Mouse (Mus musculus) stomach, embryonic 15.5 days (tissue): ENCODE measurements around the gene Bloc1s3. TPM values are rescaled to one million over a fixed set of nuclear protein-coding genes. Genes with fewer than 3 reads are reported as not detected.

ENCODE experiments used
- ATAC-seq: fragments of 200-750 bp; cut with Nextera tagmentation; 2 replicates; pipeline ENCODE4 v1.8.0; 2017; ENCODE audit warnings: low read depth, moderate number of reproducible peaks, moderate TSS enrichment; ENCODE audit not compliant: insufficient read depth, low FRiP score
- H3K27ac ChIP-seq: fragments of 300-500 bp; sonication (generic); 2 replicates; pipeline ENCODE4 v1.5.1; 2015; ENCODE audit warnings: mild to moderate bottlenecking, inconsistent platforms
- H3K27me3 ChIP-seq: fragments of 300-500 bp; sonication (generic); replicated peaks from 2 replicates; pipeline ENCODE4 v1.6.1; 2015; ENCODE audit warnings: inconsistent platforms
- H3K36me3 ChIP-seq: fragments of 300-500 bp; sonication (generic); 2 replicates; pipeline ENCODE4 v1.6.1; 2015; ENCODE audit warnings: inconsistent platforms
- H3K4me1 ChIP-seq: fragments of 300-500 bp; sonication (generic); 2 replicates; pipeline ENCODE4 v1.6.1; 2015; ENCODE audit warnings: inconsistent platforms
- H3K4me2 ChIP-seq: fragments of 300-500 bp; sonication (generic); 2 replicates; pipeline ENCODE4 v1.6.1; 2015; ENCODE audit warnings: mild to moderate bottlenecking, inconsistent platforms
- H3K4me3 ChIP-seq: fragments of 300-500 bp; sonication (generic); replicated peaks from 2 replicates; pipeline ENCODE4 v1.5.1; 2015; ENCODE audit warnings: inconsistent platforms
- H3K9ac ChIP-seq: fragments of 300-500 bp; sonication (generic); 2 replicates; pipeline ENCODE4 v1.6.1; 2015; ENCODE audit warnings: inconsistent platforms
- H3K9me3 ChIP-seq: fragments of 300-500 bp; sonication (generic); 2 replicates; pipeline ENCODE4 v1.6.1; 2016; ENCODE audit warnings: inconsistent platforms
- WGBS: fragments of 180-500 bp; shearing (Covaris S2); methylation state at CpG from one replicate; pipeline ENCODE4 v1.1.7; 2015; 5-methylcytosine and 5-hydroxymethylcytosine counted together
- polyA plus RNA-seq: library from polyadenylated mRNA; unstranded; fragments of >200 nt; fragmentation: Nextera tagmentation; extraction: Ambion mirVana; gene quantifications from 2 replicates; pipeline ENCODE4 v1.2.1, GENCODE M21; 2015

Bloc1s3 gene
- polyA plus RNA-seq, 1 experiment from 2014 or later = 2.4 TPM

GRCm38 (mm10) chr7:19459144-19459870, 48.9 kb downstream of the Bloc1s3 start:
- Histone ChIP-seq H3K9me3 (no peaks in the 10 kb centered on the region), H3K4me2 (peak overlapping the region; percentile 94), H3K36me3 (no peaks in the 10 kb centered on the region; the same call in 1 of the 2 replicates), H3K27ac (peak overlapping the region; percentile 57; the same call in 1 of the 2 replicates), H3K9ac (peak overlapping the region; percentile 52), H3K4me3 (peak overlapping the region; percentile 72), H3K4me1 (peaks cover 19% of the 10 kb centered on the region), H3K27me3 (no peaks in the 10 kb centered on the region)
- ATAC-seq = no peak
- WGBS = 21% methylated on average over 5 of the region's 6 CpGs

- WGBS = 1% methylated on average over 26 of the region's 42 CpGs
These were observed 49.5 kb downstream of the Bloc1s3 start, which contains the start of gene Mark4 for GRCm38 (mm10) chr7:19458591-19459111. Gene Mark4 (minus strand): TSS chr7:19458821.

GRCm38 (mm10) chr7:19458072-19458486, 50.1 kb downstream of the Bloc1s3 start:
- H3K27me3 ChIP-seq = no peaks in the 10 kb centered on the region
- peaks cover 18% of the 10 kb centered on the region for H3K4me1 ChIP-seq
- H3K9ac ChIP-seq = peak overlapping the region; percentile 89
- under 1% methylated on average over 31 of the region's 31 CpGs for WGBS
- H3K4me2 ChIP-seq = peak overlapping the region; percentile 94
- peak overlapping the region; percentile 74 for H3K27ac ChIP-seq
- peak overlapping the region; percentile 72 for H3K4me3 ChIP-seq
- H3K9me3 ChIP-seq = no peaks in the 10 kb centered on the region
- ATAC-seq = peak; percentile 61
- no peaks in the 10 kb centered on the region; the same call in 1 of the 2 replicates for H3K36me3 ChIP-seq

More at GRCm38 (mm10) chr7:19458591-19459111, 49.5 kb downstream of the Bloc1s3 start, which contains the start of gene Mark4:
- Histone ChIP-seq H3K4me3 (peak within 1 kb of the TSS; percentile 72), H3K9ac (peak within 1 kb of the TSS; percentile 89), H3K4me2 (peak within 1 kb of the TSS; percentile 94), H3K36me3 (no peaks in the 10 kb centered on the region; the same call in 1 of the 2 replicates), H3K9me3 (no peaks in the 10 kb centered on the region), H3K27ac (peak within 1 kb of the TSS; percentile 74), H3K4me1 (peaks cover 18% of the 10 kb centered on the region), H3K27me3 (no peaks in the 10 kb centered on the region)
- ATAC-seq = peak; percentile 79

- H3K9me3 ChIP-seq = no peaks in the 10 kb centered on the region
These were observed 50.6 kb downstream of the Bloc1s3 start for GRCm38 (mm10) chr7:19457414-19458071.

GRCm38 (mm10) chr7:19456628-19457027, 51.5 kb downstream of the Bloc1s3 start:
- no peaks in the 10 kb centered on the region for H3K27me3 ChIP-seq
- peaks cover 18% of the 10 kb centered on the region for H3K4me1 ChIP-seq
- WGBS = 85% methylated on average over 7 of the region's 7 CpGs
- no peak for ATAC-seq
- H3K4me3 ChIP-seq = peak overlapping the region; percentile 72; the same call in 1 of the 2 replicates
- H3K9me3 ChIP-seq = no peaks in the 10 kb centered on the region
- no peak overlapping the region for H3K9ac ChIP-seq
- H3K4me2 ChIP-seq = peak overlapping the region; percentile 94
- peaks cover 1% of the 10 kb centered on the region; the same call in 1 of the 2 replicates for H3K36me3 ChIP-seq
- no peak overlapping the region for H3K27ac ChIP-seq

More at GRCm38 (mm10) chr7:19457414-19458071, 50.6 kb downstream of the Bloc1s3 start:
- Histone ChIP-seq H3K4me3 (peak overlapping the region; percentile 72), H3K36me3 (no peaks in the 10 kb centered on the region; the same call in 1 of the 2 replicates), H3K27ac (peak overlapping the region; percentile 74), H3K4me2 (peak overlapping the region; percentile 94), H3K4me1 (peaks cover 18% of the 10 kb centered on the region), H3K9ac (peak overlapping the region; percentile 89), H3K27me3 (no peaks in the 10 kb centered on the region)
- ATAC-seq = no peak; the same call in none of the 2 replicates
- 6% methylated on average over 14 of the region's 14 CpGs for WGBS

- peaks cover 8% of the 10 kb centered on the region for H3K36me3 ChIP-seq
- H3K4me1 ChIP-seq = peaks cover 18% of the 10 kb centered on the region
- peak overlapping the region; percentile 94; the same call in 1 of the 2 replicates for H3K4me2 ChIP-seq
- WGBS = 72% methylated on average over 11 of the region's 11 CpGs
- H3K27me3 ChIP-seq = no peaks in the 10 kb centered on the region
- H3K9ac ChIP-seq = no peak overlapping the region
- H3K4me3 ChIP-seq = no peak overlapping the region
- no peaks in the 10 kb centered on the region for H3K9me3 ChIP-seq
- no peak for ATAC-seq
- no peak overlapping the region for H3K27ac ChIP-seq
These were observed 52.2 kb downstream of the Bloc1s3 start for GRCm38 (mm10) chr7:19455819-19456495.

- H3K4me1 ChIP-seq = peaks cover 18% of the 10 kb centered on the region
- H3K27me3 ChIP-seq = no peaks in the 10 kb centered on the region
- H3K9me3 ChIP-seq = no peaks in the 10 kb centered on the region
- peaks cover 9% of the 10 kb centered on the region for H3K36me3 ChIP-seq
- no peak overlapping the region for H3K9ac ChIP-seq
- 94% methylated on average over 4 of the region's 4 CpGs for WGBS
- no peak overlapping the region for H3K4me2 ChIP-seq
- H3K4me3 ChIP-seq = no peak overlapping the region
- H3K27ac ChIP-seq = no peak overlapping the region
- no peak for ATAC-seq
These were observed 53.0 kb downstream of the Bloc1s3 start for GRCm38 (mm10) chr7:19455186-19455585.

Other genes starting within 250 kb of the Bloc1s3 start
- 106 and 111 TPM in 2 replicates for gene Vasp, start 236.6 kb downstream of the Bloc1s3 start, polyA plus RNA-seq
- 0.21 and 0.33 TPM in 2 replicates for gene Ppm1n, start 228.3 kb downstream of the Bloc1s3 start, polyA plus RNA-seq
- 10.6 and 13.9 TPM in 2 replicates for gene Rtn2, start 225.7 kb downstream of the Bloc1s3 start, polyA plus RNA-seq
- 0.12 and 0.17 TPM in 2 replicates for gene Fosb, start 198.3 kb downstream of the Bloc1s3 start, polyA plus RNA-seq
- gene Ercc1, start 163.6 kb downstream of the Bloc1s3 start, polyA plus RNA-seq = 63.7 and 66.5 TPM in 2 replicates
- gene Cd3eap, start 148.9 kb downstream of the Bloc1s3 start, polyA plus RNA-seq = 24.9 and 26.1 TPM in 2 replicates
- 7.8 and 8.9 TPM in 2 replicates for gene Ppp1r13l, start 148.6 kb downstream of the Bloc1s3 start, polyA plus RNA-seq
- 13.5 and 14.8 TPM in 2 replicates for gene Ercc2, start 126.4 kb downstream of the Bloc1s3 start, polyA plus RNA-seq
- 9.7 and 10.4 TPM in 2 replicates for gene Klc3, start 104.3 kb downstream of the Bloc1s3 start, polyA plus RNA-seq
- 17.4 and 19.1 TPM in 2 replicates for gene Ckm, start 103.6 kb downstream of the Bloc1s3 start, polyA plus RNA-seq
- 7.8 and 7.9 TPM in 2 replicates for gene Mark4, start 49.5 kb downstream of the Bloc1s3 start, polyA plus RNA-seq
- gene Exoc3l2, start 45.0 kb downstream of the Bloc1s3 start, polyA plus RNA-seq = 0.94 and 1.3 TPM in 2 replicates
- gene Trappc6a, start within 50 bp of the Bloc1s3 start, polyA plus RNA-seq = 103 and 105 TPM in 2 replicates
- gene Nkpd1, start 9.5 kb upstream of the Bloc1s3 start, polyA plus RNA-seq = 0.30 and 0.83 TPM in 2 replicates
- 25.3 and 28.2 TPM in 2 replicates for gene Ppp1r37, start 54.7 kb upstream of the Bloc1s3 start, polyA plus RNA-seq
- 1.7 and 2.6 TPM in 2 replicates for gene Zfp296, start 68.9 kb upstream of the Bloc1s3 start, polyA plus RNA-seq
- gene Gemin7, start 69.2 kb upstream of the Bloc1s3 start, polyA plus RNA-seq = 143 and 157 TPM in 2 replicates
- gene Clasrp, start 96.1 kb upstream of the Bloc1s3 start, polyA plus RNA-seq = 44.8 and 48.3 TPM in 2 replicates
- gene Relb, start 121.1 kb upstream of the Bloc1s3 start, polyA plus RNA-seq = 9.0 and 10.1 TPM in 2 replicates
- 79.7 and 85.8 TPM in 2 replicates for gene Clptm1, start 156.7 kb upstream of the Bloc1s3 start, polyA plus RNA-seq
- gene Apoc2, start 169.6 kb upstream of the Bloc1s3 start, polyA plus RNA-seq = 47.3 and 98.1 TPM in 2 replicates
- gene Gm44805, start 173.1 kb upstream of the Bloc1s3 start, polyA plus RNA-seq = 3.1 TPM in 1 of 2 replicates, not detected in the other
- gene Apoc4, start 173.1 kb upstream of the Bloc1s3 start, polyA plus RNA-seq = 8.0 and 23.5 TPM in 2 replicates
- gene Apoc1, start 184.3 kb upstream of the Bloc1s3 start, polyA plus RNA-seq = 36.2 and 52.7 TPM in 2 replicates
- 363 and 515 TPM in 2 replicates for gene Apoe, start 190.8 kb upstream of the Bloc1s3 start, polyA plus RNA-seq
- 161 and 181 TPM in 2 replicates for gene Tomm40, start 207.1 kb upstream of the Bloc1s3 start, polyA plus RNA-seq
- gene Nectin2, start 242.1 kb upstream of the Bloc1s3 start, polyA plus RNA-seq = 129 and 136 TPM in 2 replicates